Mouse (Mus musculus): ENCODE measurements at regions not wholly inside any gene's neighbourhood (a gene's known extent, or its start where the extent isn't known, plus 50 kb on each side); places are given as distances from the start of the nearest gene placed in this dataset.
A peak's percentile ranks its signal among the peaks of the same experiment; 100 is the strongest.

- 41% methylated on average over 2 of the region's 2 CpGs for WGBS
- Histone ChIP-seq H3K4me2 (ENCODE audit: low read length) (no peak overlapping the region), H3K4me1 (ENCODE audit: control insufficient read depth, insufficient read depth, low read length) (peaks cover 12% of the 10 kb centered on the region), H3K27me3 (ENCODE audit: control insufficient read depth, insufficient read depth, low read length) (no peaks in the 10 kb centered on the region), H3K9ac (replicated peaks; ENCODE audit: low read length) (no peak overlapping the region), H3K9me3 (ENCODE audit: control insufficient read depth, low read length) (no peaks in the 10 kb centered on the region), H3K36me3 (ENCODE audit: control insufficient read depth, insufficient read depth, low read length) (no peaks in the 10 kb centered on the region), H3K4me3 (replicated peaks; ENCODE audit: low read depth, low read length) (no peak overlapping the region), H3K27ac (replicated peaks; ENCODE audit: low read depth, low read length) (no peak overlapping the region)
- DNase-seq (peak; percentile 14), ATAC-seq (ENCODE audit: low FRiP score, low TSS enrichment) (no peak)
These were observed 467.6 kb downstream of the Gabrg2 start for GRCm38 (mm10) chr11:41533009-41533408.

DNA sequence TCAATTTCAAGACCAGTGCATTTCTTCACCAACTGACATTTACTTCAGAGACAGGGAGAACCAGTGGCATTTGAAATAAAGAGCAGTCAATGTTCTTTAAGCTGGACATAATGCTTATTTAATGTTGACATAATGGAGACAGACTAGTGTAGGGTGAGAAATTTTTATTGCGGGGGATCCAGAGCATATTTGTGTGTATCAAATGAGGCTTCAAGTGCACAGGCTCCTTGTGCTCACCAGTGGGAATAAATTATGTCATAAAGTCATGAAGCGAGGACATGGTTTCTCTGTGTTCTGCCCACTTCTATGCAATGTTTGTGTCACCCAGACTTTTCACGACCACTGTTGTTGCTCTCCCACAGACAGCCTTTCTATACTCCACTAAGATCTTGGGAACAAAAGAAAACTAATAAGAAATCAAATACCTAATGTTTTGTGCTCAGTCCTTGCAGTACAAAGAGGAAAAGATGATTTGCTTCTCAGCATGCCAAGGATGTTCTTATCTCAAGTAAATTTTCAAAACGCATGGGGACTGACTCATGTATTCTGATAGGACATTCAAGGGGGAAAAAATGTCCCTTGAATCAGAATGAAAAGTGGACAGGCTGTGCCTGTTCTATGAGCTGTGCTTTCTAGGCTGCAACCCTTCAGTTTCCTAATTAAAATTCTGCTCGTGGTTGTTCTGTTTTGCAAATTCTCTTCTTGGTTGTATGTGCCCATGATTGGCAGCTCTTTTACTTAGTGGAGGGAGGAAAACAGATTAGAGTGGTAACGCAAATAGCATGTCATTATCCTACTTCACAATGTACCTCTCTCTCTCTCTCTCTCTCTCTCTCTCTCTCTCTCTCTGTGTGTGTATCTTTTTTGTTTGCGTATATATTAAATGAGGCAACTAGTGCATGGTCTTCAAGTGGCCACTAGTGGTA, 468.4 kb downstream of the Gabrg2 start:
- no peak overlapping the region for H3K4me2 ChIP-seq (ENCODE audit: low read length)
- H3K4me3 ChIP-seq (replicated peaks; ENCODE audit: low read depth, low read length): no peak overlapping the region
- ATAC-seq (ENCODE audit: low FRiP score, low TSS enrichment): peak; percentile 82
- no peaks in the 10 kb centered on the region for H3K36me3 ChIP-seq (ENCODE audit: control insufficient read depth, insufficient read depth, low read length)
- no peak overlapping the region for H3K9ac ChIP-seq (replicated peaks; ENCODE audit: low read length)
- H3K27me3 ChIP-seq (ENCODE audit: control insufficient read depth, insufficient read depth, low read length): no peaks in the 10 kb centered on the region
- peaks cover 12% of the 10 kb centered on the region for H3K4me1 ChIP-seq (ENCODE audit: control insufficient read depth, insufficient read depth, low read length)
- 18% methylated on average over 7 of the region's 7 CpGs for WGBS
- DNase-seq: peak; percentile 62
- H3K9me3 ChIP-seq (ENCODE audit: control insufficient read depth, low read length): no peaks in the 10 kb centered on the region
- H3K27ac ChIP-seq (replicated peaks; ENCODE audit: low read depth, low read length): peak overlapping the region; percentile 71; the same call in 1 of the 2 replicates

- Histone ChIP-seq H3K4me1 (ENCODE audit: control insufficient read depth, insufficient read depth, low read length) (no peaks in the 10 kb centered on the region), H3K4me3 (replicated peaks; ENCODE audit: low read depth, low read length) (no peak overlapping the region), H3K4me2 (ENCODE audit: low read length) (no peak overlapping the region), H3K9ac (replicated peaks; ENCODE audit: low read length) (no peak overlapping the region), H3K27ac (replicated peaks; ENCODE audit: low read depth, low read length) (no peak overlapping the region), H3K27me3 (ENCODE audit: control insufficient read depth, insufficient read depth, low read length) (no peaks in the 10 kb centered on the region), H3K36me3 (ENCODE audit: control insufficient read depth, insufficient read depth, low read length) (no peaks in the 10 kb centered on the region), H3K9me3 (ENCODE audit: control insufficient read depth, low read length) (no peaks in the 10 kb centered on the region)
- 96% methylated on average over 5 of the region's 5 CpGs for WGBS
- no peak for ATAC-seq (ENCODE audit: low FRiP score, low TSS enrichment)
- no peak for DNase-seq
These were observed 475.7 kb downstream of the Gabrg2 start for GRCm38 (mm10) chr11:41524979-41525378.

- H3K4me3 ChIP-seq (replicated peaks; ENCODE audit: low read depth, low read length): no peak overlapping the region
- H3K9me3 ChIP-seq (ENCODE audit: control insufficient read depth, low read length): no peaks in the 10 kb centered on the region
- H3K4me1 ChIP-seq (ENCODE audit: control insufficient read depth, insufficient read depth, low read length): no peaks in the 10 kb centered on the region
- ATAC-seq (ENCODE audit: low FRiP score, low TSS enrichment): no peak
- no peak overlapping the region for H3K27ac ChIP-seq (replicated peaks; ENCODE audit: low read depth, low read length)
- no peaks in the 10 kb centered on the region for H3K36me3 ChIP-seq (ENCODE audit: control insufficient read depth, insufficient read depth, low read length)
- no peak overlapping the region for H3K4me2 ChIP-seq (ENCODE audit: low read length)
- WGBS: 84% methylated on average over 7 of the region's 7 CpGs
- H3K27me3 ChIP-seq (ENCODE audit: control insufficient read depth, insufficient read depth, low read length): no peaks in the 10 kb centered on the region
- no peak for DNase-seq
- H3K9ac ChIP-seq (replicated peaks; ENCODE audit: low read length): no peak overlapping the region
These were observed 507.4 kb downstream of the Gabrg2 start for GRCm38 (mm10) chr11:41493277-41493676.

DNA sequence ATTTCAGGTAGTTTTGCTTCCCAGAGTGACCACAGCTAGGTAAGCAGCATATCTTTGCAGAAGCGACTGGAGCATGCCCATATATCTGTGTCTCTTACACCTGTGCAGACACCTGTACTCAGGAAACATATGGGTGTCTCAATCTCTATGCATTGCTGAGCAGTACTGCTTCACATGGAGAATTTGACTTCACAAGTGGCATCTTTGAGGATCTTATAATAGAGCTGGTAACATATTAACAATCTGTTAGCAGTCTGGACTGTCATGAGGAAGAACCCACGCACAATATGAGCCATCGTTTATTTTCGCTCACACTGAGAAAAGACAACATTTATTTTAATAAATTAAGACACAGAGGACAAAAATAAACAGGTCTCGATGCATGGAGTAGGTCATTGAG, 508.7 kb downstream of the Gabrg2 start:
- no peaks in the 10 kb centered on the region for H3K36me3 ChIP-seq (ENCODE audit: control insufficient read depth, insufficient read depth, low read length)
- H3K4me3 ChIP-seq (replicated peaks; ENCODE audit: low read depth, low read length): no peak overlapping the region
- H3K4me2 ChIP-seq (ENCODE audit: low read length): no peak overlapping the region
- H3K27ac ChIP-seq (replicated peaks; ENCODE audit: low read depth, low read length): no peak overlapping the region
- H3K9me3 ChIP-seq (ENCODE audit: control insufficient read depth, low read length): no peaks in the 10 kb centered on the region
- H3K4me1 ChIP-seq (ENCODE audit: control insufficient read depth, insufficient read depth, low read length): no peaks in the 10 kb centered on the region
- no peaks in the 10 kb centered on the region for H3K27me3 ChIP-seq (ENCODE audit: control insufficient read depth, insufficient read depth, low read length)
- WGBS: 84% methylated on average over 5 of the region's 5 CpGs
- ATAC-seq (ENCODE audit: low FRiP score, low TSS enrichment): no peak
- no peak for DNase-seq
- no peak overlapping the region for H3K9ac ChIP-seq (replicated peaks; ENCODE audit: low read length)

DNA sequence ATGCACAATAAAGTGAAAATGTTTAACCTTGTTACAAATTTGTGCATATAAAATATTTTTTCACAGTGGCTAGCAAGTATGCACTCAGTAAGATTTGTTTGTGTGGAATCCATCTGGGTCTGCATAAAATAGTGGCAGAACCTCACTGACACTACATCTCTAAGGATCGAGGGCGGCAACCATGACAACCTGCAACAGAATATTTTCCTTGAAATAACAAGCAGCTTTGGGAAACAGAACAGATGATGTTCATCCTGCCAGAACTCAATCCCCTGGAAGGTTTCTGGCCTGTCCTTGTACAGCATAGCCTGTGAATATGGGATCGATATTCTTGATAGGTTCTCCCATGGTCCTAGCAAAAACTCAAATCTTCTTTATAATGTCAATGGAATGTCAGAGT, 509.4 kb downstream of the Gabrg2 start:
- Histone ChIP-seq H3K36me3 (ENCODE audit: control insufficient read depth, insufficient read depth, low read length) (no peaks in the 10 kb centered on the region), H3K4me1 (ENCODE audit: control insufficient read depth, insufficient read depth, low read length) (no peaks in the 10 kb centered on the region), H3K4me2 (ENCODE audit: low read length) (no peak overlapping the region), H3K4me3 (replicated peaks; ENCODE audit: low read depth, low read length) (no peak overlapping the region), H3K9me3 (ENCODE audit: control insufficient read depth, low read length) (no peaks in the 10 kb centered on the region), H3K27me3 (ENCODE audit: control insufficient read depth, insufficient read depth, low read length) (no peaks in the 10 kb centered on the region), H3K27ac (replicated peaks; ENCODE audit: low read depth, low read length) (no peak overlapping the region), H3K9ac (replicated peaks; ENCODE audit: low read length) (no peak overlapping the region)
- 64% methylated on average over 3 of the region's 3 CpGs for WGBS
- peak; percentile 27 for DNase-seq
- no peak; the same call in 1 of the 2 replicates for ATAC-seq (ENCODE audit: low FRiP score, low TSS enrichment)

DNA sequence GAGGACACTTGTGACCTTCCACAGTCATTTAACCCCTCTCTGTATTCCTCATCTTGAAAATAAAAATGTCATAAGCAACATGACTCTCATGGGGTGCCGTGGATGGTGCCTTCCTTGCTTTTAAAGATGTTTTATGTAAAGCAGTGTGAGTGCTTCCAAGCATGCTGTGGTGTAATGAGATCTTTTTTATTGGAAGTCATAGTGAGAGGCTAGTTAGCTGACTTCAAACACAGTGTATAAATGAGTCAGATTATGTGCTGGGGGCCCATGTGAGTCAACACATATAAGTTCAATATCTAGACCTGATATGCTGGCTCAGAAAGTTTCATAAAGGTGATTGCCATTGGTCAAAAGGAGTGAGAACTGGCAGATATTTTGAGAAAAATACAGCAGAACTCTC, 516.8 kb downstream of the Gabrg2 start:
- Histone ChIP-seq H3K4me1 (ENCODE audit: control insufficient read depth, insufficient read depth, low read length) (no peaks in the 10 kb centered on the region), H3K27me3 (ENCODE audit: control insufficient read depth, insufficient read depth, low read length) (no peaks in the 10 kb centered on the region), H3K4me3 (replicated peaks; ENCODE audit: low read depth, low read length) (no peak overlapping the region), H3K9ac (replicated peaks; ENCODE audit: low read length) (no peak overlapping the region), H3K4me2 (ENCODE audit: low read length) (no peak overlapping the region), H3K36me3 (ENCODE audit: control insufficient read depth, insufficient read depth, low read length) (no peaks in the 10 kb centered on the region), H3K27ac (replicated peaks; ENCODE audit: low read depth, low read length) (no peak overlapping the region), H3K9me3 (ENCODE audit: control insufficient read depth, low read length) (no peaks in the 10 kb centered on the region)
- no peak for ATAC-seq (ENCODE audit: low FRiP score, low TSS enrichment)
- 45% methylated on average over 1 of the region's 1 CpGs for WGBS
- no peak for DNase-seq

DNA sequence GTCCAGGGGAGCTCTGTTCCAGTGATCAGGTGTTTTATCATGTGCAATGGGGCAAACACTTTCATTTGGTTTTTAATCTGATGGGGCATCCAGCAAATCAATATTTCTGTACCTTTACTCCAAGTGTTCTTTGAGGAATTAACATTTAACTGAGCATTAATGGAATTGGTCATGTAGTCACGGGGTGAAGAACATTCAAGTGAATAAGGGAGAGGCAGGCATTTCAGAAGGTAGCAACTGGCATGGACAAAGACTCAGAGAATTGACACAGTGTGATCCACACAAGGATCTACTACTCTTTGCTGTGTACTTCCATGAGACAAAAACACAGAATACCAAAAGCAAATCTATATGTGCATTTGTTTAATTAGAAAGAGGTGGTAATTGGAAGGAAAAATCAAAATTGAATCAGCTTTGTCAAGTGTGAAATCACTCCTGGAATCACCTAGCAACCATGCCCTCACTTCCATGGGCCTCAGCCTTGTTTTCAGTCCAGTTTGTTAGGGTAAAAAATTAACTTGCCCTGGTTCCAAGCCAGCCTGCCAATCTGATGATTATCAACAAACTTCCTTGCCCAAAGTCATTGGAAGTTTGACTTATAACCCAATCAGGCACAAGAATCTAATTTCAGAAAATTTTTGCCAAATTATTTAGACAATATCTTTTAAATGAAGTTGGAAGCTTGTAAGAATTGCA, 529.6 kb downstream of the Gabrg2 start:
- DNase-seq (no peak), ATAC-seq (ENCODE audit: low FRiP score, low TSS enrichment) (no peak)
- no peak overlapping the region for H3K4me2 ChIP-seq (ENCODE audit: low read length)
- no peaks in the 10 kb centered on the region for H3K4me1 ChIP-seq (ENCODE audit: control insufficient read depth, insufficient read depth, low read length)
- 64% methylated on average over 1 of the region's 1 CpGs for whole genome bisulfite sequencing
- H3K9ac ChIP-seq (replicated peaks; ENCODE audit: low read length): no peak overlapping the region
- H3K9me3 ChIP-seq (ENCODE audit: control insufficient read depth, low read length): no peaks in the 10 kb centered on the region
- no peaks in the 10 kb centered on the region for H3K27me3 ChIP-seq (ENCODE audit: control insufficient read depth, insufficient read depth, low read length)
- no peaks in the 10 kb centered on the region for H3K36me3 ChIP-seq (ENCODE audit: control insufficient read depth, insufficient read depth, low read length)
- no peak overlapping the region for H3K4me3 ChIP-seq (replicated peaks; ENCODE audit: low read depth, low read length)
- H3K27ac ChIP-seq (replicated peaks; ENCODE audit: low read depth, low read length): no peak overlapping the region

GRCm38 (mm10) chr11:41467330-41467729, 533.3 kb downstream of the Gabrg2 start:
- Histone ChIP-seq H3K27me3 (ENCODE audit: control insufficient read depth, insufficient read depth, low read length) (no peaks in the 10 kb centered on the region), H3K4me3 (replicated peaks; ENCODE audit: low read depth, low read length) (no peak overlapping the region), H3K4me1 (ENCODE audit: control insufficient read depth, insufficient read depth, low read length) (no peaks in the 10 kb centered on the region), H3K36me3 (ENCODE audit: control insufficient read depth, insufficient read depth, low read length) (no peaks in the 10 kb centered on the region), H3K4me2 (ENCODE audit: low read length) (no peak overlapping the region), H3K9me3 (ENCODE audit: control insufficient read depth, low read length) (no peaks in the 10 kb centered on the region), H3K27ac (replicated peaks; ENCODE audit: low read depth, low read length) (no peak overlapping the region), H3K9ac (replicated peaks; ENCODE audit: low read length) (no peak overlapping the region)
- WGBS: 89% methylated on average over 2 of the region's 2 CpGs
- no peak for ATAC-seq (ENCODE audit: low FRiP score, low TSS enrichment)
- no peak for DNase-seq
